Mouse (Mus musculus): ENCODE results near the gene Mmp24. TPM values are rescaled to one million over a fixed set of nuclear protein-coding genes. Genes with fewer than 3 reads are reported as not detected.

Mmp24 gene
- 86.0 and 89.4 TPM in 2 replicates for polyA plus RNA-seq (2012; rRNA removed)

DNA sequence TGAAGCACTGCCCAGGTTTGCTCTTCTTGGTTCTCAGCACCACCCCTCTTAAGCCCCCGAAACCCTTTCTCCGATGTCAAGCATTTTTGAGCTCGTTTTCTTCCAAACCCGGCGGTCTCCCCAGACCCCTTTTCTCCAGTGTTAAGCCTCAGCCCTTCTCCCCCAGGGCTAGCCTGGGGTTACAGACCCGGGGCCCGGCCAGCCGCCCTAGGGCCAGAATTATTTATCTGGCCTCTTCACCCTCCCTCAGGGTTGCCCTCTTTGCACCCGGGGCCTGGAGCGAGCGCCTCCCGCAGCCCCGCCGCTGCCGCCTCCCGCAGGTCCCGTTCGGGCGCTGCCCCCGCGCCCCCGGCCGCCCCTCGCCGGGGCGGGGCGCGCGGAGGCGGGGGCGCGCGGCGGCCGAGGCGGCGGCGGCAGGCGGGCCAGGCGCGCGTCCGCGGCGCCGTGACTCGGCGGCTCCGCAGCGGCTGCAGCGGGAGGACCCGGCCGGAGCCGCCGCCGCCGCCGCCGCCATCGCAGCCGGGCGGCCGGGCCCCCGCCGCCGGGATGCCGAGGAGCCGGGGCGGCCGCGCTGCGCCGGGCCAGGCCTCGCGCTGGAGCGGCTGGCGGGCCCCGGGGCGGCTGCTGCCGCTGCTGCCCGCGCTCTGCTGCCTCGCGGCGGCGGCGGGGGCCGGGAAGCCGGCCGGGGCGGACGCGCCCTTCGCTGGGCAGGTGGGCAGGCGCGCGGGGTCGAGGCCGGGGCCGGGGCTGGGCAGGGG, at the start of gene Mmp24:
Gene Mmp24, plus strand, starts transcription at position 416 of the 758 bp plus-strand sequence.

DNA sequence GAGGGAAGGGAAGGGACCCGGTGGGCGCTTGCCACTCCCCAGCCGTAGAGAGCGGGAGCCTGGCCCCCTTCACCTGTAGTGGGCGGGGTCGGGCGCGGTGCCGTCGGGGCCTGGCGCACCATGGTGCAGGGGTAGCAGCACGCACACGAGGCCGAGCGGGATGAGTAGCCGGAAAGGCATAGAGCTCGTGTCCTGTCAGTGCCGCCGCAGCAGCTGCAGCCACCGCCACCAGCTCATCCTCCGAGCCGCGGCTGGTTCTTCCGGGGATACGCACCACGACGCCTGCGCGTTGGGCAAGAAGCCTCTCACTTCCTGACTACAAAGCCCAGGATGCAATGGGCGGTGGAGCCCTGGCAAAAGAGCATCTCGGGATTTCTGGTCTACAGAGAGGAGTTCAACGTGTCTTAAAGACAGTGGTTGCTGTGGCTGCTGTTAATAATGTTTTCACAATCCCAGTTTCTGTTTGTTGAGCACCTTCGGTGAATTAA, 45.9 kb upstream of the Mmp24 start, which contains the start of gene Edem2:
Gene Edem2, minus strand, starts transcription at position 318 of the 488 bp plus-strand sequence.

DNA sequence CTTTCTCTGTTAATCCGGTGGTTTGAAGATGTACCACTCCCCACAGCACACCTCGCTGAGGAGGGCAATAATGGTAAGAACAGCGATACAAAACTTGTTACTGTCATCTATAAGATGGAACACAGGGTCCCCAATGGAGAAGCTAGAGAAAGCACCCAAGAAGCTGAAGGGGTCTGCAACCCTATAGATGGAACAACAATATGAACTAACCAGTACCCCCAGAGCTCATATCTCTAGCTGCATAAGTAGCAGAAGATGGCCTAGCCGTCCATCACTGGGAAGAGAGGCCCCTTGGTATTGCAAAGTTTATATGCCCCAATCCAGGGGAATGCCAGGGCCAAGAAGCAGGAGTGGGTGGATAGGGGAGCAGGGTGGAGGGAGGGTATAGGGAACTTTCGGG, 39.4 kb upstream of the Mmp24 start, which contains the start of gene Gm17581:
Gene Gm17581, minus strand, starts transcription at position 101 of the 400 bp plus-strand sequence.

DNA sequence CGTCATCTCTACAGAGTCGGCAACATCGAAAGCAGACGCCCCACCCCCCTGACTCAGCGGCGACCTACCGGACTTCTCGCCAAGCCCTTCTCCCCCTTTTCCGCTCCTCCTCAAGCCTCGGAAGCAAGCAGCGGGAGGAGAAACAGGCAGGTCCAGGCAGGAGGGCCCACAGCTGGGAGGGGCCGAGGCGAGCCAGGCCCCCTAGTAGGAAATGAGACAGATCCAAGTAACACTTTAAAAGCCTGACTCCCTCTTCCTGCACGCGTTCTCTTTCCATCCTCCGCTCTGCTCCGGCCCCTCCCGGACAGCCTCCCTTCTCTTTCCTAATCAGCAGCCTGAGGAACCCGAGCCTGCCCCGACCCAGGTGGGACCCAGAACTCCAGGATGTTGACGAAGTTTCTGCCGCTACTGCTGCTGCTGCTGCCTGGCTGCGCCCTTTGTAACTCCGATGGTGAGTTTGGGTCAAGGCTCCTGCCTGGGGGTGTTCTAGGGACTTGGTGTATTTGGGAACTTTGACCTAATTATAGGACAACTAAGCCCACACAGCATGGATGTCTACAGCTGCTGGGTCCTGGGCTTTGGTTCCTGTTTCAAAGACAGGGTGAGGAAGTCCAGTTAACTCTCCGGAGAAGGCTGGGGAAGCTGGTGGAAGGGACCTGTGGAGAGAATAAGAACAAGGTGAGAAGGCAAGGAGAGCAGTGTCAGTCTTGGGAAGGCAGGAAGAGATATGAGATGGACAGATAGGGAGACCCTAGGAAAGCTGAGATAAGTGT, 23.9 kb upstream of the Mmp24 start, which contains the start of gene Procr:
Gene Procr, plus strand, starts transcription at position 104 of the 773 bp plus-strand sequence.

DNA sequence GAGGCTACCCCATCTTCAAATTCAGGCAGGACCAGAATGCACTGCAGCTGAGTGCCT, 44.1 kb downstream of the Mmp24 start, which contains the start of gene BC029722:
Gene BC029722, minus strand, starts transcription at position 35 of the 57 bp plus-strand sequence.

DNA sequence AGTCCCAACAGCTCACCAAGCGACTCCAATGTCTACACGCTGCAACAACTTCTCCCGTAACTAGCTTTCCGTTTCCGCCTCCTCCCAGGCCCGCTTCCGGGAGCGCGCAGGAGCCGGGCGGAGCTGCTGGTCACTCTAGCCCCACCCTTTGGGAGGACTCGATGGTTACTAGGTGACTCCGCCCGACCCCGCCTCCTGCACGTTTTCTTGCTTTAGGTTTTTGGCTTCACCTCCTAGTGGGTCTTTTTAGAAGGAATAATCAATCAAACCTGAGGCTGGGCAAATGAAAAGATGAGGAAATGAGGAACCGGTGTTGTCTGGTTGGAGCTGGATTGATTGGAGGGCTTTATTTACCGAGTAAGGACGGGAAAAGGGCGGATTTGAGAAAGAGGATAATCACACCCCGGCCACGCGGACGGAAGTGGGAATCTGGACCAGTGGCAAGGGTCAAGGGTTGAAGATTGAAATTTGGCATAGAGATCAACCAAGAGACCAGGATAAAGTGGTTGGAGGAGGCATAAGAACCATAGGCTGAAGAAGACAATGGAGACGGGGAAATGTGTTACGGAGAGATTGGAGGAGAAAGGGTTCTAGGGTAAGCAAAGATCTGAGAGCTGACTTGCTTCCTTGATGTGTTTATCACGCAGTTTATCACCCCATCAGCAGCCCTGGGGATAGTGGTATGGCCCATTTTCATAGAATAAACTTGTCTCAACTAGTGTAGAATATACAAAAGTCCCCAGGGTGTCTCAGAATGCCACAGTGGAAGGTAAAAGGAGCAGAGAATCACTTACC, 51.7 kb downstream of the Mmp24 start, which contains the start of gene Eif6:
Gene Eif6, minus strand, starts transcription at position 296 of the 795 bp plus-strand sequence.

DNA sequence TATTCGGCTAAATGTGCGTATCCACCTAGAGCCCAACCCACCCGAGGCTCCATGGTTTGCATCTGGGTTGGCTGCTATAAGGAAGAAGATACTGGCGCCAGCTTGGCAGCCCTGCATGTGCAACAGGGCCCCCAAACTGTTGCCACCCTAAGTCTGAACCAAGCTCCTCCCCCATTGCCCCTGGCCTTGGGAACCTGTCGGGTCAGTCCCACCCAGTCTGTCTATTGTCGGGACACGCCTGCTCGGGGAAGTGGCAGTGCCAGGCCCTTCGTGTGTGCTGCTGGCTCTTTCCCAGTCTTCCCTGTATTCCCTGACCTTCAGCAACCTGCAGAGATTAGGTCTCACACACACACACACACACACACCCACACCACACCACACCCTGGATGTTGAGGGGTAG, 59.6 kb downstream of the Mmp24 start, which contains the start of gene Fam83c:
Gene Fam83c, minus strand, starts transcription at position 123 of the 400 bp plus-strand sequence.

Other genes starting within 250 kb of the Mmp24 start
- gene Gss, start 182.5 kb upstream of the Mmp24 start, polyA plus RNA-seq (2012; rRNA removed) = 8.3 TPM in 2 replicates
- 0.54 and 2.7 TPM in 2 replicates for gene Myh7b, start 164.1 kb upstream of the Mmp24 start, polyA plus RNA-seq (2012; rRNA removed)
- gene Trpc4ap, start 83.0 kb upstream of the Mmp24 start, polyA plus RNA-seq (2012; rRNA removed) = 158 and 171 TPM in 2 replicates
- 75.1 and 76.4 TPM in 2 replicates for gene Edem2, start 45.9 kb upstream of the Mmp24 start, polyA plus RNA-seq (2012; rRNA removed)
- not detected in 2 replicates for gene Gm17581, start 39.5 kb upstream of the Mmp24 start, polyA plus RNA-seq (2012; rRNA removed)
- gene Procr, start 24.2 kb upstream of the Mmp24 start, polyA plus RNA-seq (2012; rRNA removed) = 2.1 TPM in 2 replicates
- gene BC029722, start 44.1 kb downstream of the Mmp24 start, polyA plus RNA-seq (2012; rRNA removed) = 34.6 and 35.2 TPM in 2 replicates
- gene Eif6, start 51.6 kb downstream of the Mmp24 start, polyA plus RNA-seq (2012; rRNA removed) = 75.0 and 88.9 TPM in 2 replicates
- gene Fam83c, start 59.5 kb downstream of the Mmp24 start, polyA plus RNA-seq (2012; rRNA removed) = not detected in 2 replicates
- gene Uqcc1, start 155.0 kb downstream of the Mmp24 start, polyA plus RNA-seq (2012; rRNA removed) = 52.4 and 54.0 TPM in 2 replicates
- not detected in 2 replicates for gene Gm15557, start 165.4 kb downstream of the Mmp24 start, polyA plus RNA-seq (2012; rRNA removed)
- 1.2 and 1.6 TPM in 2 replicates for gene Gdf5, start 170.0 kb downstream of the Mmp24 start, polyA plus RNA-seq (2012; rRNA removed)
- 20.5 and 20.6 TPM in 2 replicates for gene Cep250, start 181.1 kb downstream of the Mmp24 start, polyA plus RNA-seq (2012; rRNA removed)
- 2.8 and 3.5 TPM in 2 replicates for gene 6430550D23Rik, start 232.6 kb downstream of the Mmp24 start, polyA plus RNA-seq (2012; rRNA removed)
- 477 and 481 TPM in 2 replicates for gene Ergic3, start 232.7 kb downstream of the Mmp24 start, polyA plus RNA-seq (2012; rRNA removed)

Measured in central nervous system, embryonic 18 days (tissue).